ENCODE assay signal across 8 mouse cellular contexts in genomic region chr2:20546496-20547348, GRCm38 (mm10).
DNase-seq lines count a peak whose midpoint lies in the region; ATAC-seq and TF ChIP-seq lines count a peak whose summit lies in the region.
"Had no signal": no experiment of that assay in that cellular context is flagged by ENCODE, and none has a peak within 500 bp of the region (broad histone marks: within the 10 kb centered on the region; RNA-seq: fewer than 3 reads in every experiment).

No protein-coding gene starts in this region.

- H3K4me2 ChIP-seq in hindbrain, postnatal 0 days (ENCODE audit: low read depth, low read length): peak overlapping the region; percentile 52
- peak overlapping the region; percentile 41 for H3K4me2 ChIP-seq in liver, embryonic 14.5 days (ENCODE audit: low read depth)

- no peak overlapping the region for H3K9ac ChIP-seq in ES-E14 (ENCODE audit: insufficient read depth, low read depth, low read length, poor library complexity, severe bottlenecking)
- no peak overlapping the region for H3K9ac ChIP-seq in hindbrain, postnatal 0 days (replicated peaks; ENCODE audit: low read length)
- no peak overlapping the region for H3K9ac ChIP-seq in liver, embryonic 14.5 days (replicated peaks)

- no peak for TF ChIP-seq EP300 in liver, embryonic 14.5 days (IDR thresholded peaks at IDR 0.05; ENCODE audit: low read depth)

- H3K4me1 ChIP-seq in ES-E14 (ENCODE audit: control insufficient read depth in 2 of 2, insufficient read depth in 2 of 2, low read length in 2 of 2, poor library complexity in 1 of 2): peaks cover 11 to 15% of the 10 kb centered on the region in 2 experiments
- H3K4me1 ChIP-seq in hindbrain, postnatal 0 days (ENCODE audit: insufficient read depth, low read length): peaks cover 8% of the 10 kb centered on the region; the same call in 1 of the 2 replicates
- H3K4me1 ChIP-seq in liver, embryonic 14.5 days (replicated peaks; ENCODE audit: control insufficient read depth in 2 of 2, insufficient read depth in 2 of 2, low read length in 1 of 2): no peaks in the 10 kb centered on the region; a peak in 2 of 4 replicates

- WGBS in hindbrain, postnatal 0 days: 12% methylated on average over 11 of the region's 11 CpGs
- 28% methylated on average over 11 of the region's 11 CpGs for WGBS in liver, embryonic 14.5 days (ENCODE audit: insufficient replicate concordance)

- TF ChIP-seq CTCF in hindbrain, postnatal 0 days (IDR thresholded peaks at IDR 0.05; ENCODE audit: low read depth): no peak
- TF ChIP-seq CTCF in liver, embryonic 14.5 days (IDR thresholded peaks at IDR 0.05; ENCODE audit: low read depth): no peak

- ATAC-seq in hindbrain, postnatal 0 days: peak; percentile 72
- ATAC-seq in liver, embryonic 14.5 days (ENCODE audit: insufficient read depth): no peak

- H3K9me3 ChIP-seq in ES-E14 (ENCODE audit: control insufficient read depth, insufficient read depth, low read depth, low read length): no peaks in the 10 kb centered on the region
- no peaks in the 10 kb centered on the region for H3K9me3 ChIP-seq in hindbrain, postnatal 0 days (ENCODE audit: low read length)
- no peaks in the 10 kb centered on the region for H3K9me3 ChIP-seq in liver, embryonic 14.5 days (ENCODE audit: control insufficient read depth, low read length)

- H3K27me3 ChIP-seq in hindbrain, postnatal 0 days (ENCODE audit: insufficient read depth, low read length): no peaks in the 10 kb centered on the region
- H3K27me3 ChIP-seq in liver, embryonic 14.5 days (ENCODE audit: control insufficient read depth, insufficient read depth, low read length): no peaks in the 10 kb centered on the region

- H3K4me3 ChIP-seq in ES-E14 (ENCODE audit: insufficient read depth in 1 of 2, low read depth in 1 of 2, low read length in 2 of 2, poor library complexity in 1 of 2, severe bottlenecking in 1 of 2): peak overlapping the region; percentile 3 to 30; a peak in 2 of 4 replicates
- peak overlapping the region; percentile 16 for H3K4me3 ChIP-seq in hindbrain, postnatal 0 days (ENCODE audit: low read length)
- peak overlapping the region in 1 of 2 experiments; percentile 14; a peak in 1 of 4 replicates for H3K4me3 ChIP-seq in liver, embryonic 14.5 days (ENCODE audit: insufficient read depth in 1 of 2, low read depth in 2 of 2, low read length in 2 of 2)
- H3K4me3 ChIP-seq: myocyte had no signal

- in situ Hi-C loops in ES-E14 (cut with MboI; ENCODE audit: low sequenced_read_pairs in 2 of 2, unreplicated experiment in 2 of 2): no loop called here

- no peaks in the 10 kb centered on the region for H3K36me3 ChIP-seq in ES-E14 (ENCODE audit: control insufficient read depth, insufficient read depth, low read length, poor library complexity, severe bottlenecking)
- H3K36me3 ChIP-seq in hindbrain, postnatal 0 days (ENCODE audit: insufficient read depth, low read length): no peaks in the 10 kb centered on the region
- no peaks in the 10 kb centered on the region for H3K36me3 ChIP-seq in liver, embryonic 14.5 days (replicated peaks; ENCODE audit: control insufficient read depth, insufficient read depth, low read depth)

- H3K27ac ChIP-seq in ES-E14 (ENCODE audit: insufficient read depth, low read depth, low read length, poor library complexity, severe bottlenecking): peak overlapping the region; percentile 54; the same call in 1 of the 2 replicates
- H3K27ac ChIP-seq in hindbrain, postnatal 0 days: no peak overlapping the region; the same call in 1 of the 2 replicates
- no peak overlapping the region for H3K27ac ChIP-seq in liver, embryonic 14.5 days

- DNase-seq in ES-E14 (ENCODE audit: low read depth, low spot score): no peak
- peak; percentile 61 for DNase-seq in embryo, embryonic 10 days (ENCODE audit: low spot score)
- peak; percentile 20 for DNase-seq in hindbrain, postnatal 0 days (ENCODE audit: low spot score)
- DNase-seq in liver, embryonic 14.5 days (ENCODE audit: low read depth in 3 of 3, low spot score in 3 of 3): no peak
- peak; percentile 31 for DNase-seq in yolk sac, embryonic 10.5 days (ENCODE audit: low spot score)
- DNase-seq in spleen, postnatal 10 days (ENCODE audit: low spot score in 2 of 2): no peak
- DNase-seq in left cerebral cortex, adult 11 months (ENCODE audit: low spot score): no peak

TF ChIP-seq in ES-E14, 5 proteins besides CTCF, POLR2A, EP300 and RAD21:
- TF ChIP-seq ZC3H11A (IDR thresholded peaks at IDR 0.05; ENCODE audit: borderline replicate concordance, low read depth, low read length): no peak
- no peak for TF ChIP-seq ZNF384 (IDR thresholded peaks at IDR 0.05; ENCODE audit: low read depth, low read length)
- TF ChIP-seq HCFC1 (IDR thresholded peaks at IDR 0.05; ENCODE audit: borderline replicate concordance, insufficient read depth, low read length): no peak
- no peak for TF ChIP-seq CHD2 (IDR thresholded peaks at IDR 0.05; ENCODE audit: low read depth, low read length)
- no peak for TF ChIP-seq MAFK (IDR thresholded peaks at IDR 0.05; ENCODE audit: insufficient read depth, low read depth, low read length)
TF ChIP-seq in ES-E14: peak in this region for 0.

Comparison
In these comparisons a context has a peak if more than half of its experiments do, and no peak if none do; other contexts are left out.
1. DNase-seq: peak in embryo, embryonic 10 days (single experiment), hindbrain, postnatal 0 days (single experiment) and yolk sac, embryonic 10.5 days (single experiment); none in ES-E14 (single experiment), liver, embryonic 14.5 days (0 of 3), spleen, postnatal 10 days (0 of 2) and left cerebral cortex, adult 11 months (single experiment).